Mouse (Mus musculus): ENCODE measurements at regions not wholly inside any gene's neighbourhood (a gene's known extent, or its start where the extent isn't known, plus 50 kb on each side); places are given as distances from the start of the nearest gene placed in this dataset.

- no peak for TF ChIP-seq CTCF (IDR thresholded peaks at IDR 0.05; ENCODE audit: low read depth, low read length)
- no peak for TF ChIP-seq POLR2A (IDR thresholded peaks at IDR 0.05; ENCODE audit: insufficient read depth, low read length)
Measured at GRCm38 (mm10) chr4:94082839-94083238, 473.5 kb upstream of the Gm10306 start.

Data from ES-Bruce4 (cell line).